Mouse (Mus musculus) ES-E14 (cell line): ENCODE data around the gene Ccdc38. TPM values are rescaled to one million over a fixed set of nuclear protein-coding genes. Genes with fewer than 3 reads are reported as not detected.

Experiments used
- DNase-seq: peaks from one replicate; pipeline ENCODE4 v3.0.0-alpha.2; 2013; ENCODE audit warnings: low read depth, low spot score
- H3K27ac ChIP-seq: 2 replicates; pipeline ENCODE4 v1.5.1; 2012; ENCODE audit warnings: low read depth, mild to moderate bottlenecking, low read length, moderate library complexity, mixed read lengths; ENCODE audit not compliant: poor library complexity, insufficient read depth, severe bottlenecking
- H3K36me3 ChIP-seq: 2 replicates; pipeline ENCODE4 v1.6.1; 2012; ENCODE audit warnings: mild to moderate bottlenecking, low read length, moderate library complexity, mixed read lengths; ENCODE audit not compliant: control insufficient read depth, poor library complexity, insufficient read depth, severe bottlenecking
- H3K4me1 ChIP-seq, 2 experiments: fragments of 150-350 bp in 1 of 2; sonication (generic) in 1 of 2; 2 replicates each; pipeline ENCODE4 v1.6.1; 2012; ENCODE audit warnings: low read length in 2 of 2, mild to moderate bottlenecking in 1 of 2, mixed read lengths in 1 of 2; ENCODE audit not compliant: control insufficient read depth in 2 of 2, insufficient read depth in 2 of 2, poor library complexity in 1 of 2
- H3K4me3 ChIP-seq, 2 experiments: fragments of 150-350 bp in 1 of 2; sonication (generic) in 1 of 2; 2 replicates each; pipeline ENCODE4 v1.5.1; 2012; ENCODE audit warnings: low read length in 2 of 2, low read depth in 1 of 2, mild to moderate bottlenecking in 1 of 2, mixed read lengths in 1 of 2; ENCODE audit not compliant: insufficient read depth in 1 of 2, poor library complexity in 1 of 2, severe bottlenecking in 1 of 2
- H3K9ac ChIP-seq: 2 replicates; pipeline ENCODE4 v1.6.1; 2012; ENCODE audit warnings: low read depth, mild to moderate bottlenecking, low read length, mixed read lengths; ENCODE audit not compliant: poor library complexity, insufficient read depth, severe bottlenecking
- H3K9me3 ChIP-seq: fragments of 150-350 bp; sonication (generic); 2 replicates; pipeline ENCODE4 v1.6.1; 2012; ENCODE audit warnings: low read depth, mild to moderate bottlenecking, low read length; ENCODE audit not compliant: control insufficient read depth, insufficient read depth
- CHD2 ChIP-seq: IDR thresholded peaks from 2 replicates; pipeline ENCODE4 v1.6.1; 2014; ENCODE audit warnings: mild to moderate bottlenecking, low read depth, low read length, inconsistent platforms
- HCFC1 ChIP-seq: IDR thresholded peaks from 2 replicates; pipeline ENCODE4 v1.6.1; 2012; ENCODE audit warnings: low read length, inconsistent platforms, borderline replicate concordance; ENCODE audit not compliant: insufficient read depth
- MAFK ChIP-seq: IDR thresholded peaks from 2 replicates; pipeline ENCODE4 v1.6.1; 2014; ENCODE audit warnings: mild to moderate bottlenecking, low read depth, low read length, inconsistent platforms; ENCODE audit not compliant: insufficient read depth
- ZC3H11A ChIP-seq: IDR thresholded peaks from 2 replicates; pipeline ENCODE4 v1.6.1; 2012; ENCODE audit warnings: low read depth, mild to moderate bottlenecking, inconsistent platforms, low read length, borderline replicate concordance
- ZNF384 ChIP-seq: IDR thresholded peaks from 2 replicates; pipeline ENCODE4 v1.6.1; 2012; ENCODE audit warnings: low read depth, low read length, inconsistent platforms
- in situ Hi-C, 2 experiments: fragments of 600-800 bp; cut with MboI; formaldehyde crosslinking; loops; one replicate each; pipeline ENCODE4 v1.15.1; 2025; ENCODE audit warnings: low sequenced_read_pairs in 2 of 2, inconsistent platforms in 1 of 2; ENCODE audit not compliant: unreplicated experiment in 2 of 2
- total RNA-seq: library from RNA; depleted of rRNA; stranded (reverse); fragments of 300-350 nt; gene quantifications from 2 replicates; pipeline ENCODE4 v1.2.3, GENCODE M21; 2012

Gene Ccdc38
- total RNA-seq, 1 experiment, result 2.6 TPM

GRCm38 (mm10) chr10:93509532-93510153, 30.8 kb upstream of the Ccdc38 start:
- DNase-seq, result no peak
- Histone ChIP-seq H3K36me3 (no peaks in the 10 kb centered on the region), H3K9ac (no peak overlapping the region), H3K9me3 (no peaks in the 10 kb centered on the region), H3K27ac (no peak overlapping the region), H3K4me3 (no peak overlapping the region), H3K4me1 (no peaks in the 10 kb centered on the region)
- no peak for TF ChIP-seq MAFK
- TF ChIP-seq ZC3H11A, result no peak
- no peak for TF ChIP-seq HCFC1
- TF ChIP-seq CHD2, result no peak
- no peak for TF ChIP-seq ZNF384
- in situ Hi-C loops, result no loop called here

- H3K9me3 ChIP-seq, result no peaks in the 10 kb centered on the region
- no peak overlapping the region for H3K27ac ChIP-seq
- H3K36me3 ChIP-seq, result no peaks in the 10 kb centered on the region
- no peak overlapping the region for H3K4me3 ChIP-seq
- no peak for DNase-seq
- no peak overlapping the region for H3K9ac ChIP-seq
- in situ Hi-C loops, result no loop called here
- TF ChIP-seq MAFK (no peak), ZNF384 (no peak), ZC3H11A (no peak), HCFC1 (no peak), CHD2 (no peak)
- H3K4me1 ChIP-seq, result no peaks in the 10 kb centered on the region
Observed at GRCm38 (mm10) chr10:93515419-93515818, 25.0 kb upstream of the Ccdc38 start.

GRCm38 (mm10) chr10:93515927-93516326, 24.5 kb upstream of the Ccdc38 start:
- Histone ChIP-seq H3K4me3 (no peak overlapping the region), H3K9ac (no peak overlapping the region), H3K36me3 (no peaks in the 10 kb centered on the region), H3K4me1 (no peaks in the 10 kb centered on the region), H3K9me3 (no peaks in the 10 kb centered on the region), H3K27ac (no peak overlapping the region)
- in situ Hi-C loops, result no loop called here
- TF ChIP-seq CHD2, result no peak
- TF ChIP-seq MAFK, result no peak
- TF ChIP-seq ZC3H11A, result no peak
- no peak for TF ChIP-seq ZNF384
- TF ChIP-seq HCFC1, result no peak
- DNase-seq, result no peak

- in situ Hi-C loops, result no loop called here
- no peaks in the 10 kb centered on the region for H3K4me1 ChIP-seq
- no peak overlapping the region for H3K4me3 ChIP-seq
- DNase-seq, result no peak
- H3K36me3 ChIP-seq, result no peaks in the 10 kb centered on the region
- no peak for TF ChIP-seq MAFK
- no peak for TF ChIP-seq ZNF384
- TF ChIP-seq HCFC1, result no peak
- TF ChIP-seq ZC3H11A, result no peak
- no peak for TF ChIP-seq CHD2
- no peak overlapping the region for H3K27ac ChIP-seq
- no peak overlapping the region for H3K9ac ChIP-seq
- no peaks in the 10 kb centered on the region for H3K9me3 ChIP-seq
Observed at GRCm38 (mm10) chr10:93517754-93518153, 22.7 kb upstream of the Ccdc38 start.

GRCm38 (mm10) chr10:93518186-93518585, 22.2 kb upstream of the Ccdc38 start:
- no peak for DNase-seq
- TF ChIP-seq CHD2 (no peak), ZC3H11A (no peak), HCFC1 (no peak), MAFK (no peak), ZNF384 (no peak)
- in situ Hi-C loops, result no loop called here
- Histone ChIP-seq H3K27ac (no peak overlapping the region), H3K9ac (no peak overlapping the region), H3K4me1 (no peaks in the 10 kb centered on the region), H3K4me3 (no peak overlapping the region), H3K9me3 (no peaks in the 10 kb centered on the region), H3K36me3 (no peaks in the 10 kb centered on the region)
